In the genomic region with DNA sequence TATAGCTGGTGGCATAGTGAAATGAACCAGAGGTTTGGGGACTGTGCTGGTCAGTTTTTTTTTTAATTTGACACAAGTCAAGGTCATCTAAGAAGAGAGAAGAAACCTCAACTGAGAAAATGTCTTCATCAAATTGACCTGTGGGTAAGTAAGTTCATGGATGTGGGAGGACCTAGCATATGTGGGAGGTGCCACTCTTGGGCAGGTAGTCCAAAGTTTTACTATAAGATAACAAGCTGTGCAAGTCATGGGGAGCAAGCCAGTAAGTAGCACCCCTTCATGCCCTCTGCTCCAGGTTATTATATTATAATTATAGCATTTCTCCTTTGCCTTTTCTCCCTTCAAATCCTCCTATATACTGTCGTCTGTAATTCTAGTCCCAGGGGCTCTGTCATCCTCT, we compare ENCODE assay signal across 28 mouse cellular contexts.
"Had no signal": no experiment of that assay in that cellular context is flagged by ENCODE, and none has a peak within 500 bp of the region (broad histone marks: within the 10 kb centered on the region; RNA-seq: fewer than 3 reads in every experiment).

No protein-coding gene starts in this region.

- H3K36me3 ChIP-seq: embryonic facial prominence, embryonic 12.5 days; embryonic facial prominence, embryonic 13.5 days; embryonic facial prominence, embryonic 15.5 days; forebrain, embryonic 15.5 days had no signal

- H3K27me3 ChIP-seq: embryonic facial prominence, embryonic 12.5 days; embryonic facial prominence, embryonic 13.5 days; embryonic facial prominence, embryonic 15.5 days; forebrain, embryonic 12.5 days; forebrain, embryonic 13.5 days; forebrain, embryonic 15.5 days had no signal

- H3K4me2 ChIP-seq: embryonic facial prominence, embryonic 12.5 days; embryonic facial prominence, embryonic 13.5 days; embryonic facial prominence, embryonic 15.5 days; forebrain, embryonic 12.5 days; forebrain, embryonic 13.5 days; forebrain, embryonic 15.5 days had no signal

- H3K4me1 ChIP-seq: embryonic facial prominence, embryonic 12.5 days; embryonic facial prominence, embryonic 15.5 days had no signal

- H3K9me3 ChIP-seq: embryonic facial prominence, embryonic 10.5 days; embryonic facial prominence, embryonic 12.5 days; embryonic facial prominence, embryonic 13.5 days; embryonic facial prominence, embryonic 15.5 days; forebrain, embryonic 10.5 days; forebrain, embryonic 12.5 days; forebrain, embryonic 13.5 days; forebrain, embryonic 15.5 days had no signal

- H3K4me3 ChIP-seq: embryonic facial prominence, embryonic 10.5 days; embryonic facial prominence, embryonic 12.5 days; embryonic facial prominence, embryonic 13.5 days; embryonic facial prominence, embryonic 15.5 days; erythroblast, embryonic 14.5 days; forebrain, embryonic 10.5 days; forebrain, embryonic 12.5 days; forebrain, embryonic 13.5 days; forebrain, embryonic 15.5 days; gastrocnemius, adult 2 months; heart, adult 2 months had no signal

- ATAC-seq: forebrain, embryonic 13.5 days; forebrain, embryonic 14.5 days; forebrain, embryonic 15.5 days; forebrain, embryonic 16.5 days; forebrain, postnatal 0 days had no signal

- H3K27ac ChIP-seq: embryonic facial prominence, embryonic 10.5 days; embryonic facial prominence, embryonic 12.5 days; embryonic facial prominence, embryonic 13.5 days; embryonic facial prominence, embryonic 15.5 days; forebrain, embryonic 10.5 days; forebrain, embryonic 12.5 days; forebrain, embryonic 13.5 days; forebrain, embryonic 15.5 days; gastrocnemius, adult 2 months; heart, adult 2 months had no signal

- H3K9ac ChIP-seq: embryonic facial prominence, embryonic 12.5 days; embryonic facial prominence, embryonic 13.5 days; embryonic facial prominence, embryonic 15.5 days; forebrain, embryonic 12.5 days; forebrain, embryonic 13.5 days; forebrain, embryonic 15.5 days; forebrain, postnatal 0 days had no signal

- DNase-seq: cerebellum, adult 2 months; cerebellum, adult 8-10 months; cerebellum, adult 9-10 months; cerebellum, adult 9-11 months; cerebellum, postnatal 10 days; cerebellum, postnatal 14 days; cerebellum, postnatal 25 days; cerebellum, postnatal 36 days; embryo, embryonic 11 days; forebrain, postnatal 0 days; gastrocnemius, adult 2 months; gastrocnemius, postnatal 10 days; gastrocnemius, postnatal 14 days; gastrocnemius, postnatal 25 days; gastrocnemius, postnatal 36 days; heart, adult 18-20 months; heart, adult 2 months had no signal
